ENCODE assay signal across 14 mouse cellular contexts in the genomic region with DNA sequence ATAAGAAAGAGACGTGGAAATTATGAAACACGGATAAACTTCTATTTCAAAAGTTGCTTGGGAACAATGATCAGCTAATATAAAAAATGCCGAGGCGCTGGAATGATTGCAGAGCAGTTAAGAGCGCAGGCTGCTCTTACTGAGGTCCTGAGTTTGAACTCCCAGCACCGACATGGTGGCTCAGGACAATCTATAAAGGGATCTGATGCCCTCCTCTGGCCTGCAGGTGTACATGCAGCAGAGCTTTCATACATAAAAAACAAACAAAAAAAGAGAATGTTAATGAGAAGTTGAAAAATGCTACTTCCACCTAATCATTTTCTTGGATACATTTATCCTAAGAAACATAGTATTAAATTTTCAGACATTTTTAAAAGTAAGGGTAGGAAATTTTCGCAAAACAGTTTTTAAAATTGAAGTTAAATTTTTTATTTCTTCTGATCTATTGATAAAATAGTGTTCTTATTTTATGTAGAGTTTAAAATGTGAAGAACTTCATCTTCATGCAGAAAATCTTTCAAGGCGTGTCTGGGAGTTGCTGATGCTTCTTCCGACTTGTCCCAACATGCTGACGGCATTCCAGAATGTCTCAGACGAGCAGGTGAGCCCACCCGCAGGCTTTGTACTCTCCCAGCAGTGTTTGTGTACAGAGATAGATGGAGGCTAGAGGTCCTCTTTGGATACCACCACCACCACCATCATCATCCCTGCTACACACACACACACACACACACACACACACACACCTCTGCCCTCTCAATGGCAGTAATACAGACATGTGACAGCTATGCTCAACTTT.
DNase-seq lines count a peak whose midpoint lies in the region; ATAC-seq and TF ChIP-seq lines count a peak whose summit lies in the region.
"Had no signal": no experiment of that assay in that cellular context is flagged by ENCODE, and none has a peak within 500 bp of the region (broad histone marks: within the 10 kb centered on the region; RNA-seq: fewer than 3 reads in every experiment).

No protein-coding gene starts in this region.

- H3K9ac ChIP-seq in midbrain, embryonic 11.5 days (ENCODE audit: low read length): no peak overlapping the region
- H3K9ac ChIP-seq in midbrain, embryonic 16.5 days (ENCODE audit: low read depth, low read length): no peak overlapping the region
- H3K9ac ChIP-seq: embryonic facial prominence, embryonic 13.5 days; hindbrain, embryonic 15.5 days; lung, embryonic 15.5 days had no signal

- DNase-seq in gastrocnemius, adult 2 months: no peak
- no peak for DNase-seq in gastrocnemius, adult 8-10 months (ENCODE audit: low spot score in 2 of 2)
- DNase-seq in midbrain, embryonic 11.5 days (ENCODE audit: low spot score, missing footprints): peak; percentile 17
- DNase-seq in brain, adult 2 months (ENCODE audit: low read depth, low spot score): peak; percentile 26
- peak; percentile 14 for DNase-seq in retina, postnatal 1 day
- no peak for DNase-seq in spleen, postnatal 4 days (ENCODE audit: low spot score in 2 of 2)
- DNase-seq: adrenal gland, adult 2 months; left cerebral cortex, postnatal 4 days; thymus, postnatal 14 days had no signal

- no peak for ATAC-seq in midbrain, embryonic 11.5 days (ENCODE audit: low FRiP score)
- ATAC-seq in midbrain, embryonic 16.5 days: no peak
- no peak for ATAC-seq in monocyte, adult 5-6 weeks (replicated peaks; ENCODE audit: insufficient number of reproducible peaks, low FRiP score, low TSS enrichment, poor library complexity, severe bottlenecking)

- H3K9me3 ChIP-seq in midbrain, embryonic 11.5 days (ENCODE audit: control insufficient read depth, low read length): no peaks in the 10 kb centered on the region
- no peaks in the 10 kb centered on the region for H3K9me3 ChIP-seq in midbrain, embryonic 16.5 days (replicated peaks; ENCODE audit: control insufficient read depth, low read length, poor library complexity, severe bottlenecking)
- H3K9me3 ChIP-seq: embryonic facial prominence, embryonic 13.5 days; hindbrain, embryonic 15.5 days; lung, embryonic 15.5 days had no signal

- H3K27me3 ChIP-seq in midbrain, embryonic 11.5 days (ENCODE audit: control insufficient read depth, insufficient read depth, low read length): no peaks in the 10 kb centered on the region
- no peaks in the 10 kb centered on the region for H3K27me3 ChIP-seq in midbrain, embryonic 16.5 days (ENCODE audit: control insufficient read depth, insufficient read depth, low read depth, low read length)
- H3K27me3 ChIP-seq: embryonic facial prominence, embryonic 13.5 days; hindbrain, embryonic 15.5 days; lung, embryonic 15.5 days had no signal

- H3K4me1 ChIP-seq in midbrain, embryonic 11.5 days (ENCODE audit: control insufficient read depth, insufficient read depth, low read length): no peaks in the 10 kb centered on the region
- H3K4me1 ChIP-seq in midbrain, embryonic 16.5 days (ENCODE audit: control insufficient read depth, insufficient read depth, low read length): no peaks in the 10 kb centered on the region
- H3K4me1 ChIP-seq: embryonic facial prominence, embryonic 13.5 days; hindbrain, embryonic 15.5 days; lung, embryonic 15.5 days had no signal

- no peak overlapping the region for H3K4me3 ChIP-seq in gastrocnemius, adult 2 months
- H3K4me3 ChIP-seq in midbrain, embryonic 11.5 days (ENCODE audit: low read depth, low read length): no peak overlapping the region
- H3K4me3 ChIP-seq in midbrain, embryonic 16.5 days (ENCODE audit: low read depth, low read length): no peak overlapping the region
- H3K4me3 ChIP-seq: embryonic facial prominence, embryonic 13.5 days; hindbrain, embryonic 15.5 days; lung, embryonic 15.5 days had no signal

- H3K36me3 ChIP-seq in midbrain, embryonic 11.5 days (ENCODE audit: control insufficient read depth, insufficient read depth, low read length): peaks cover 2% of the 10 kb centered on the region; the same call in 1 of the 2 replicates
- peaks cover 20% of the 10 kb centered on the region for H3K36me3 ChIP-seq in midbrain, embryonic 16.5 days (ENCODE audit: control insufficient read depth, insufficient read depth, low read length)

- TF ChIP-seq CTCF in gastrocnemius, adult 2 months (IDR thresholded peaks at IDR 0.05): peak; percentile 31

- WGBS in midbrain, embryonic 11.5 days: 91% methylated on average over 12 of the region's 12 CpGs
- 90% methylated on average over 12 of the region's 12 CpGs for WGBS in midbrain, embryonic 16.5 days

- no peak overlapping the region for H3K4me2 ChIP-seq in midbrain, embryonic 11.5 days
- H3K4me2 ChIP-seq in midbrain, embryonic 16.5 days (ENCODE audit: low read length): no peak overlapping the region
- H3K4me2 ChIP-seq: embryonic facial prominence, embryonic 13.5 days; hindbrain, embryonic 15.5 days; lung, embryonic 15.5 days had no signal

- intact Hi-C loops in gastrocnemius, adult 2 months (cut with DNase I): no loop called here

- no peak overlapping the region for H3K27ac ChIP-seq in gastrocnemius, adult 2 months
- H3K27ac ChIP-seq in midbrain, embryonic 11.5 days (ENCODE audit: low read depth, low read length): no peak overlapping the region
- no peak overlapping the region for H3K27ac ChIP-seq in midbrain, embryonic 16.5 days (ENCODE audit: low read length)
- H3K27ac ChIP-seq: embryonic facial prominence, embryonic 13.5 days; hindbrain, embryonic 15.5 days; lung, embryonic 15.5 days had no signal

Comparison
In these comparisons a context has a peak if more than half of its experiments do, and no peak if none do; other contexts are left out.
1. DNase-seq: peak in midbrain, embryonic 11.5 days (single experiment), brain, adult 2 months (single experiment) and retina, postnatal 1 day (single experiment); none in gastrocnemius, adult 2 months (single experiment), gastrocnemius, adult 8-10 months (0 of 2) and spleen, postnatal 4 days (0 of 2).